ENCODE assay signal across 14 mouse cellular contexts in genomic region chr12:28120106-28120505, GRCm38 (mm10).
A peak's percentile ranks its signal among the peaks of the same experiment; 100 is the strongest.
DNase-seq lines count a peak whose midpoint lies in the region; ATAC-seq and TF ChIP-seq lines count a peak whose summit lies in the region.
"Had no signal": no experiment of that assay in that cellular context is flagged by ENCODE, and none has a peak within 500 bp of the region (broad histone marks: within the 10 kb centered on the region; RNA-seq: fewer than 3 reads in every experiment).

No protein-coding gene starts in this region.

- TF ChIP-seq POLR2A in brain, embryonic 14.5 days (IDR thresholded peaks at IDR 0.05; ENCODE audit: borderline replicate concordance, extremely low read depth, insufficient read depth, insufficient read length, poor library complexity, severe bottlenecking): no peak

- no peak for TF ChIP-seq CTCF in brain, embryonic 14.5 days (IDR thresholded peaks at IDR 0.05; ENCODE audit: borderline replicate concordance, extremely low read depth, insufficient read depth, insufficient read length)
- TF ChIP-seq CTCF in lung, postnatal 0 days (IDR thresholded peaks at IDR 0.05): peak; percentile 39

- intact Hi-C loops in heart, postnatal 14 days (cut with DNase I): no loop called here

- H3K9ac ChIP-seq in lung, postnatal 0 days (replicated peaks; ENCODE audit: low read depth): no peak overlapping the region
- no peak overlapping the region for H3K9ac ChIP-seq in forebrain, embryonic 15.5 days (replicated peaks)
- H3K9ac ChIP-seq: kidney, embryonic 15.5 days; liver, embryonic 12.5 days had no signal

- no peaks in the 10 kb centered on the region for H3K4me1 ChIP-seq in lung, postnatal 0 days (ENCODE audit: insufficient read depth, low read depth, low read length)
- no peaks in the 10 kb centered on the region for H3K4me1 ChIP-seq in forebrain, embryonic 15.5 days
- H3K4me1 ChIP-seq: kidney, embryonic 15.5 days; liver, embryonic 12.5 days had no signal

- H3K4me3 ChIP-seq in lung, postnatal 0 days (ENCODE audit: low read depth, low read length): no peak overlapping the region
- H3K4me3 ChIP-seq in forebrain, embryonic 15.5 days: no peak overlapping the region
- H3K4me3 ChIP-seq: erythroblast, embryonic 14.5 days; hindbrain, embryonic 10.5 days; kidney, embryonic 15.5 days; liver, embryonic 12.5 days had no signal

- H3K36me3 ChIP-seq in lung, postnatal 0 days (ENCODE audit: insufficient read depth, low read length): no peaks in the 10 kb centered on the region
- H3K36me3 ChIP-seq in forebrain, embryonic 15.5 days: no peaks in the 10 kb centered on the region
- H3K36me3 ChIP-seq: hindbrain, embryonic 10.5 days; kidney, embryonic 15.5 days; liver, embryonic 12.5 days had no signal

- DNase-seq in heart, postnatal 14 days: peak; percentile 1 to 2
- no peak for DNase-seq in heart, adult 8-10 months (ENCODE audit: low spot score)
- peak; percentile 8 for DNase-seq in brain, adult 2 months (ENCODE audit: low read depth, low spot score)
- DNase-seq in brain, embryonic 14.5 days (ENCODE audit: low read depth): peak; percentile 44
- peak; percentile 85 for DNase-seq in lung, postnatal 0 days (ENCODE audit: low spot score)
- DNase-seq in ovary, postnatal 14 days (ENCODE audit: low spot score): no peak
- DNase-seq: cerebellum, postnatal 10 days; thymus, postnatal 25 days had no signal

- no peaks in the 10 kb centered on the region for H3K9me3 ChIP-seq in lung, postnatal 0 days (ENCODE audit: low read length)
- H3K9me3 ChIP-seq in forebrain, embryonic 15.5 days: no peaks in the 10 kb centered on the region
- H3K9me3 ChIP-seq: hindbrain, embryonic 10.5 days; kidney, embryonic 15.5 days; liver, embryonic 12.5 days had no signal

- peak; percentile 57; the same call in 1 of the 2 replicates for TF ChIP-seq EP300 in lung, postnatal 0 days (IDR thresholded peaks at IDR 0.05)

- no peak overlapping the region for H3K4me2 ChIP-seq in lung, postnatal 0 days (replicated peaks; ENCODE audit: low read depth, low read length)
- H3K4me2 ChIP-seq in forebrain, embryonic 15.5 days (replicated peaks): no peak overlapping the region
- H3K4me2 ChIP-seq: kidney, embryonic 15.5 days; liver, embryonic 12.5 days had no signal

- no peak overlapping the region for H3K27ac ChIP-seq in lung, postnatal 0 days (ENCODE audit: low read length)
- no peak overlapping the region for H3K27ac ChIP-seq in forebrain, embryonic 15.5 days (replicated peaks)
- H3K27ac ChIP-seq: hindbrain, embryonic 10.5 days; kidney, embryonic 15.5 days; liver, embryonic 12.5 days had no signal

- WGBS in lung, postnatal 0 days: 13% methylated on average over 3 of the region's 3 CpGs
- WGBS in forebrain, embryonic 15.5 days: 81% methylated on average over 3 of the region's 3 CpGs

- no peaks in the 10 kb centered on the region for H3K27me3 ChIP-seq in lung, postnatal 0 days (replicated peaks; ENCODE audit: insufficient read depth, low read length)
- no peaks in the 10 kb centered on the region for H3K27me3 ChIP-seq in forebrain, embryonic 15.5 days
- H3K27me3 ChIP-seq: kidney, embryonic 15.5 days; liver, embryonic 12.5 days had no signal

- peak; percentile 94 for ATAC-seq in lung, postnatal 0 days
- no peak for ATAC-seq in forebrain, embryonic 15.5 days (replicated peaks)
- ATAC-seq: forebrain, embryonic 16.5 days; liver, embryonic 12.5 days had no signal

Comparison
In these comparisons a context has a peak if more than half of its experiments do, and no peak if none do; other contexts are left out.
1. DNase-seq: peak in heart, postnatal 14 days (2 of 2), brain, adult 2 months (single experiment), brain, embryonic 14.5 days (single experiment) and lung, postnatal 0 days (single experiment); none in heart, adult 8-10 months (single experiment) and ovary, postnatal 14 days (single experiment).